Mouse (Mus musculus) liver, embryonic 15.5 days (tissue): ENCODE data around the gene Galt. TPM values are rescaled to one million over a fixed set of nuclear protein-coding genes. Genes with fewer than 3 reads are reported as not detected.

Experiments used
- ATAC-seq: fragments of 200-750 bp; cut with Nextera tagmentation; 2 replicates; pipeline ENCODE4 v1.8.0; 2017; ENCODE audit warnings: moderate number of reproducible peaks, mild to moderate bottlenecking, moderate library complexity; ENCODE audit not compliant: insufficient read depth
- H3K27ac ChIP-seq: fragments of 300-500 bp; sonication (generic); replicated peaks from 2 replicates; pipeline ENCODE4 v1.5.1; 2015; ENCODE audit warnings: mild to moderate bottlenecking, inconsistent platforms
- H3K27me3 ChIP-seq: fragments of 300-500 bp; sonication (generic); 2 replicates; pipeline ENCODE4 v1.6.1; 2015; ENCODE audit warnings: mild to moderate bottlenecking, inconsistent platforms
- H3K36me3 ChIP-seq: fragments of 300-500 bp; sonication (generic); replicated peaks from 2 replicates; pipeline ENCODE4 v1.6.1; 2015; ENCODE audit warnings: moderate library complexity, mild to moderate bottlenecking, inconsistent platforms
- H3K4me1 ChIP-seq: fragments of 300-500 bp; sonication (generic); replicated peaks from 2 replicates; pipeline ENCODE4 v1.6.1; 2015; ENCODE audit warnings: inconsistent platforms
- H3K4me2 ChIP-seq: fragments of 300-500 bp; sonication (generic); 2 replicates; pipeline ENCODE4 v1.6.1; 2015; ENCODE audit warnings: moderate library complexity, mild to moderate bottlenecking, inconsistent platforms
- H3K4me3 ChIP-seq: fragments of 300-500 bp; sonication (generic); replicated peaks from 2 replicates; pipeline ENCODE4 v1.5.1; 2015; ENCODE audit warnings: mild to moderate bottlenecking, inconsistent platforms
- H3K9ac ChIP-seq: fragments of 300-500 bp; sonication (generic); 2 replicates; pipeline ENCODE4 v1.6.1; 2015; ENCODE audit warnings: moderate library complexity, mild to moderate bottlenecking, inconsistent platforms
- H3K9me3 ChIP-seq: fragments of 300-500 bp; sonication (generic); replicated peaks from 2 replicates; pipeline ENCODE4 v1.6.1; 2016; ENCODE audit warnings: inconsistent platforms
- whole genome bisulfite sequencing: fragments of 180-500 bp; shearing (Covaris S2); methylation state at CpG from one replicate; pipeline ENCODE4 v1.1.7; 2015; ENCODE audit warnings: mixed read lengths; ENCODE audit not compliant: insufficient replicate concordance; 5-methylcytosine and 5-hydroxymethylcytosine counted together
- polyA plus RNA-seq: library from polyadenylated mRNA; unstranded; fragments of >200 nt; fragmentation: Nextera tagmentation; extraction: Ambion mirVana; gene quantifications from 2 replicates; pipeline ENCODE4 v1.2.1, GENCODE M21; 2015

The Galt gene
- polyA plus RNA-seq, 1 experiment from 2014 or later, result 29.9 TPM

GRCm38 (mm10) chr4:41715082-41715481, 39.9 kb upstream of the Galt start:
- Histone ChIP-seq H3K4me3 (no peak overlapping the region), H3K9me3 (no peaks in the 10 kb centered on the region), H3K36me3 (peaks cover 37% of the 10 kb centered on the region), H3K27ac (no peak overlapping the region), H3K9ac (no peak overlapping the region), H3K27me3 (no peaks in the 10 kb centered on the region), H3K4me2 (no peak overlapping the region), H3K4me1 (peaks cover 25% of the 10 kb centered on the region)
- no peak for ATAC-seq
- WGBS, result 65% methylated on average over 8 of the region's 8 CpGs

GRCm38 (mm10) chr4:41715596-41715995, 39.4 kb upstream of the Galt start:
- Histone ChIP-seq H3K27ac (no peak overlapping the region), H3K27me3 (no peaks in the 10 kb centered on the region), H3K9ac (no peak overlapping the region), H3K4me3 (no peak overlapping the region), H3K4me2 (no peak overlapping the region), H3K4me1 (peaks cover 25% of the 10 kb centered on the region), H3K9me3 (no peaks in the 10 kb centered on the region), H3K36me3 (peaks cover 38% of the 10 kb centered on the region)
- no peak for ATAC-seq
- 74% methylated on average over 5 of the region's 5 CpGs for WGBS

GRCm38 (mm10) chr4:41716834-41717233, 38.2 kb upstream of the Galt start:
- Histone ChIP-seq H3K9ac (no peak overlapping the region), H3K9me3 (no peaks in the 10 kb centered on the region), H3K4me1 (peaks cover 27% of the 10 kb centered on the region), H3K4me2 (no peak overlapping the region), H3K36me3 (peaks cover 37% of the 10 kb centered on the region), H3K4me3 (no peak overlapping the region), H3K27me3 (no peaks in the 10 kb centered on the region), H3K27ac (no peak overlapping the region)
- 73% methylated on average over 6 of the region's 6 CpGs for WGBS
- ATAC-seq, result no peak

GRCm38 (mm10) chr4:41722918-41723351, 32.1 kb upstream of the Galt start, which contains the start of gene Dctn3:
Gene Dctn3 (minus strand): TSS chr4:41723170.
- H3K36me3 ChIP-seq, result peaks cover 22% of the 10 kb centered on the region
- no peaks in the 10 kb centered on the region for H3K9me3 ChIP-seq
- H3K4me2 ChIP-seq, result peak within 1 kb of the TSS; percentile 79
- ATAC-seq, result peak; percentile 90
- under 1% methylated on average over 27 of the region's 27 CpGs for WGBS
- H3K4me3 ChIP-seq, result peak within 1 kb of the TSS; percentile 90
- peak within 1 kb of the TSS; percentile 84 for H3K9ac ChIP-seq
- H3K4me1 ChIP-seq, result peaks cover 24% of the 10 kb centered on the region
- H3K27me3 ChIP-seq, result peaks cover 47% of the 10 kb centered on the region
- H3K27ac ChIP-seq, result 0 out of 2 replicates have a peak within 1 kb of the TSS, but pooled peaks have one; percentile 49

- Histone ChIP-seq H3K9ac (no peak overlapping the region), H3K4me2 (no peak overlapping the region), H3K4me1 (peaks cover 26% of the 10 kb centered on the region), H3K4me3 (no peak overlapping the region), H3K9me3 (no peaks in the 10 kb centered on the region), H3K36me3 (no peaks in the 10 kb centered on the region), H3K27ac (no peak overlapping the region), H3K27me3 (peaks cover 85% of the 10 kb centered on the region)
- 14% methylated on average over 20 of the region's 20 CpGs for WGBS
- no peak for ATAC-seq
Measured at GRCm38 (mm10) chr4:41726826-41727621, 28.0 kb upstream of the Galt start.

- no peak within 1 kb of the TSS for H3K9ac ChIP-seq
- H3K9me3 ChIP-seq, result no peaks in the 10 kb centered on the region
- H3K4me1 ChIP-seq, result 0 out of 2 replicates have a peak, but pooled peaks cover 9% of the 10 kb centered on the region
- no peaks in the 10 kb centered on the region for H3K36me3 ChIP-seq
- peaks cover 82% of the 10 kb centered on the region for H3K27me3 ChIP-seq
- peak within 1 kb of the TSS; percentile 58 for H3K4me2 ChIP-seq
- no peak for ATAC-seq
- peak within 1 kb of the TSS; percentile 29 for H3K4me3 ChIP-seq
- no peak within 1 kb of the TSS for H3K27ac ChIP-seq
- 1% methylated on average over 50 of the region's 50 CpGs for WGBS
Measured at GRCm38 (mm10) chr4:41731052-41731765, 23.8 kb upstream of the Galt start, which contains the start of gene Arid3c. Gene Arid3c (minus strand): TSS chr4:41731142.

- ATAC-seq, result no peak
- Histone ChIP-seq H3K27ac (no peak overlapping the region), H3K9me3 (no peaks in the 10 kb centered on the region), H3K4me2 (no peak overlapping the region), H3K27me3 (peaks cover 21% of the 10 kb centered on the region), H3K4me1 (peaks cover 27% of the 10 kb centered on the region), H3K36me3 (0 out of 2 replicates have a peak, but pooled peaks cover 5% of the 10 kb centered on the region), H3K4me3 (no peak overlapping the region), H3K9ac (no peak overlapping the region)
- 29% methylated on average over 8 of the region's 8 CpGs for WGBS
Measured at GRCm38 (mm10) chr4:41737602-41738255, 17.3 kb upstream of the Galt start.

- no peak overlapping the region for H3K27ac ChIP-seq
- H3K4me1 ChIP-seq, result peaks cover 27% of the 10 kb centered on the region
- no peaks in the 10 kb centered on the region for H3K9me3 ChIP-seq
- H3K4me3 ChIP-seq, result no peak overlapping the region
- peaks cover 16% of the 10 kb centered on the region for H3K27me3 ChIP-seq
- 0 out of 2 replicates have a peak, but pooled peaks cover 5% of the 10 kb centered on the region for H3K36me3 ChIP-seq
- WGBS, result 64% methylated on average over 1 of the region's 1 CpGs
- H3K4me2 ChIP-seq, result no peak overlapping the region
- no peak for ATAC-seq
- no peak overlapping the region for H3K9ac ChIP-seq
Measured at GRCm38 (mm10) chr4:41738256-41738603, 16.8 kb upstream of the Galt start.

GRCm38 (mm10) chr4:41739260-41739659, 15.8 kb upstream of the Galt start:
- no peak overlapping the region for H3K9ac ChIP-seq
- H3K27me3 ChIP-seq, result peaks cover 7% of the 10 kb centered on the region
- peaks cover 27% of the 10 kb centered on the region for H3K4me1 ChIP-seq
- no peak overlapping the region for H3K27ac ChIP-seq
- no peak for ATAC-seq
- no peaks in the 10 kb centered on the region for H3K9me3 ChIP-seq
- H3K36me3 ChIP-seq, result 0 out of 2 replicates have a peak, but pooled peaks cover 5% of the 10 kb centered on the region
- WGBS, result 84% methylated on average over 13 of the region's 13 CpGs
- no peak overlapping the region for H3K4me3 ChIP-seq
- H3K4me2 ChIP-seq, result no peak overlapping the region

- no peaks in the 10 kb centered on the region for H3K9me3 ChIP-seq
- no peaks in the 10 kb centered on the region for H3K27me3 ChIP-seq
- peak overlapping the region; percentile 91 for H3K4me2 ChIP-seq
- H3K4me1 ChIP-seq, result peaks cover 27% of the 10 kb centered on the region
- peak overlapping the region; percentile 68 for H3K4me3 ChIP-seq
- ATAC-seq, result peak; percentile 83
- peak overlapping the region; percentile 68 for H3K9ac ChIP-seq
- WGBS, result under 1% methylated on average over 48 of the region's 48 CpGs
- 0 out of 2 replicates have a peak, but pooled peaks cover 5% of the 10 kb centered on the region for H3K36me3 ChIP-seq
- peak overlapping the region; percentile 78 for H3K27ac ChIP-seq
Measured at GRCm38 (mm10) chr4:41740380-41741157, 14.5 kb upstream of the Galt start.
